Mouse (Mus musculus): ENCODE data around the gene Pef1. TPM values are rescaled to one million over a fixed set of nuclear protein-coding genes. Genes with fewer than 3 reads are reported as not detected.
A peak's percentile ranks its signal among the peaks of the same experiment; 100 is the strongest.

Pef1 gene
- polyA plus RNA-seq, 1 experiment from 2014 or later, result 71.4 TPM

GRCm38 (mm10) chr4:130074761-130075515, 27.4 kb upstream of the Pef1 start:
- peaks cover 11% of the 10 kb centered on the region for H3K4me1 ChIP-seq
- H3K27me3 ChIP-seq (ENCODE audit: low read depth, poor library complexity, severe bottlenecking), result peaks cover 44% of the 10 kb centered on the region
- H3K27ac ChIP-seq, result no peak overlapping the region
- 76% methylated on average over 17 of the region's 17 CpGs for WGBS
- no peaks in the 10 kb centered on the region for H3K36me3 ChIP-seq
- no peak overlapping the region for H3K4me3 ChIP-seq
- DNase-seq (ENCODE audit: low spot score), result no peak
- H3K9me3 ChIP-seq (replicated peaks), result no peaks in the 10 kb centered on the region

- Histone ChIP-seq H3K4me3 (no peak overlapping the region), H3K9me3 (replicated peaks) (no peaks in the 10 kb centered on the region), H3K4me1 (peaks cover 14% of the 10 kb centered on the region), H3K36me3 (no peaks in the 10 kb centered on the region), H3K27me3 (ENCODE audit: low read depth, poor library complexity, severe bottlenecking) (peaks cover 63% of the 10 kb centered on the region), H3K27ac (no peak overlapping the region)
- WGBS, result 60% methylated on average over 8 of the region's 8 CpGs
- no peak for DNase-seq (ENCODE audit: low spot score)
These were observed 25.5 kb upstream of the Pef1 start for GRCm38 (mm10) chr4:130076856-130077255.

GRCm38 (mm10) chr4:130078816-130079485, 23.4 kb upstream of the Pef1 start:
- H3K27me3 ChIP-seq (ENCODE audit: low read depth, poor library complexity, severe bottlenecking), result peaks cover 80% of the 10 kb centered on the region

GRCm38 (mm10) chr4:130079521-130079920, 22.8 kb upstream of the Pef1 start:
- Histone ChIP-seq H3K27me3 (ENCODE audit: low read depth, poor library complexity, severe bottlenecking) (peaks cover 85% of the 10 kb centered on the region), H3K36me3 (no peaks in the 10 kb centered on the region), H3K4me3 (no peak overlapping the region), H3K27ac (no peak overlapping the region), H3K9me3 (replicated peaks) (no peaks in the 10 kb centered on the region), H3K4me1 (peaks cover 25% of the 10 kb centered on the region)
- 57% methylated on average over 3 of the region's 3 CpGs for WGBS
- DNase-seq (ENCODE audit: low spot score), result no peak

More at GRCm38 (mm10) chr4:130078816-130079485, 23.4 kb upstream of the Pef1 start:
- no peak overlapping the region for H3K4me3 ChIP-seq
- no peaks in the 10 kb centered on the region for H3K9me3 ChIP-seq (replicated peaks)
- 0 out of 2 replicates have a peak overlapping the region, but pooled peaks have one; percentile 17 for H3K27ac ChIP-seq
- no peak for DNase-seq (ENCODE audit: low spot score)
- 56% methylated on average over 17 of the region's 17 CpGs for WGBS
- H3K36me3 ChIP-seq, result no peaks in the 10 kb centered on the region
- peaks cover 20% of the 10 kb centered on the region for H3K4me1 ChIP-seq

- DNase-seq (ENCODE audit: low spot score), result no peak
- no peak overlapping the region for H3K27ac ChIP-seq
- H3K9me3 ChIP-seq (replicated peaks), result no peaks in the 10 kb centered on the region
- peaks cover 91% of the 10 kb centered on the region for H3K27me3 ChIP-seq (ENCODE audit: low read depth, poor library complexity, severe bottlenecking)
- H3K4me1 ChIP-seq, result peaks cover 27% of the 10 kb centered on the region
- 77% methylated on average over 19 of the region's 19 CpGs for WGBS
- H3K36me3 ChIP-seq, result no peaks in the 10 kb centered on the region
- H3K4me3 ChIP-seq, result no peak overlapping the region
These were observed 20.8 kb upstream of the Pef1 start for GRCm38 (mm10) chr4:130081345-130082190.

- H3K27me3 ChIP-seq (ENCODE audit: low read depth, poor library complexity, severe bottlenecking), result peaks cover 88% of the 10 kb centered on the region
- 45% methylated on average over 9 of the region's 9 CpGs for WGBS
- no peaks in the 10 kb centered on the region for H3K36me3 ChIP-seq
- no peak for DNase-seq (ENCODE audit: low spot score)
- H3K4me1 ChIP-seq, result peaks cover 27% of the 10 kb centered on the region
- no peak overlapping the region for H3K27ac ChIP-seq
- no peaks in the 10 kb centered on the region for H3K9me3 ChIP-seq (replicated peaks)
- no peak overlapping the region for H3K4me3 ChIP-seq
These were observed 20.1 kb upstream of the Pef1 start for GRCm38 (mm10) chr4:130082211-130082610.

GRCm38 (mm10) chr4:130084331-130084945, 17.9 kb upstream of the Pef1 start:
- no peak overlapping the region for H3K27ac ChIP-seq
- no peak for DNase-seq (ENCODE audit: low spot score)
- H3K4me1 ChIP-seq, result peaks cover 21% of the 10 kb centered on the region
- H3K27me3 ChIP-seq (ENCODE audit: low read depth, poor library complexity, severe bottlenecking), result peaks cover 82% of the 10 kb centered on the region
- no peaks in the 10 kb centered on the region for H3K36me3 ChIP-seq
- no peak overlapping the region for H3K4me3 ChIP-seq
- H3K9me3 ChIP-seq (replicated peaks), result no peaks in the 10 kb centered on the region
- 51% methylated on average over 7 of the region's 7 CpGs for WGBS

- 72% methylated on average over 12 of the region's 12 CpGs for WGBS
- no peaks in the 10 kb centered on the region for H3K36me3 ChIP-seq
- DNase-seq (ENCODE audit: low spot score), result no peak
- H3K4me1 ChIP-seq, result peaks cover 21% of the 10 kb centered on the region
- H3K4me3 ChIP-seq, result no peak overlapping the region
- no peak overlapping the region for H3K27ac ChIP-seq
- H3K27me3 ChIP-seq (ENCODE audit: low read depth, poor library complexity, severe bottlenecking), result peaks cover 78% of the 10 kb centered on the region
- H3K9me3 ChIP-seq (replicated peaks), result no peaks in the 10 kb centered on the region
These were observed 17.0 kb upstream of the Pef1 start for GRCm38 (mm10) chr4:130085246-130085820.

GRCm38 (mm10) chr4:130087293-130087692, 15.1 kb upstream of the Pef1 start:
- H3K4me1 ChIP-seq, result peaks cover 13% of the 10 kb centered on the region
- 11% methylated on average over 7 of the region's 7 CpGs for WGBS
- H3K27me3 ChIP-seq (ENCODE audit: low read depth, poor library complexity, severe bottlenecking), result peaks cover 68% of the 10 kb centered on the region
- peak; percentile 97 for DNase-seq (ENCODE audit: low spot score)
- H3K9me3 ChIP-seq (replicated peaks), result no peaks in the 10 kb centered on the region
- no peak overlapping the region for H3K27ac ChIP-seq
- H3K36me3 ChIP-seq, result no peaks in the 10 kb centered on the region
- no peak overlapping the region for H3K4me3 ChIP-seq

GRCm38 (mm10) chr4:130095137-130095536, 7.2 kb upstream of the Pef1 start:
- no peaks in the 10 kb centered on the region for H3K4me1 ChIP-seq
- no peaks in the 10 kb centered on the region for H3K36me3 ChIP-seq
- H3K4me3 ChIP-seq, result no peak overlapping the region
- peaks cover 40% of the 10 kb centered on the region for H3K27me3 ChIP-seq (ENCODE audit: low read depth, poor library complexity, severe bottlenecking)
- no peak overlapping the region for H3K27ac ChIP-seq
- no peaks in the 10 kb centered on the region for H3K9me3 ChIP-seq (replicated peaks)
- DNase-seq (ENCODE audit: low spot score), result no peak
- WGBS, result 63% methylated on average over 3 of the region's 3 CpGs

GRCm38 (mm10) chr4:130101183-130101582, 1.2 kb upstream of the Pef1 start:
- WGBS, result 60% methylated on average over 8 of the region's 8 CpGs

GRCm38 (mm10) chr4:130103632-130104031, 1.3 kb downstream of the Pef1 start:
- WGBS, result 80% methylated on average over 12 of the region's 12 CpGs
- no peak for DNase-seq (ENCODE audit: low spot score)
- Histone ChIP-seq H3K27me3 (ENCODE audit: low read depth, poor library complexity, severe bottlenecking) (peaks cover 9% of the 10 kb centered on the region; the same call in 1 of the 2 replicates), H3K9me3 (replicated peaks) (peaks cover 2% of the 10 kb centered on the region; the same call in 1 of the 2 replicates), H3K36me3 (no peaks in the 10 kb centered on the region), H3K4me1 (peaks cover 13% of the 10 kb centered on the region), H3K27ac (no peak overlapping the region), H3K4me3 (no peak overlapping the region)

More at GRCm38 (mm10) chr4:130101183-130101582, 1.2 kb upstream of the Pef1 start:
- no peak for DNase-seq (ENCODE audit: low spot score)
- Histone ChIP-seq H3K9me3 (replicated peaks) (peaks cover 2% of the 10 kb centered on the region; the same call in 1 of the 2 replicates), H3K27me3 (ENCODE audit: low read depth, poor library complexity, severe bottlenecking) (peaks cover 9% of the 10 kb centered on the region; the same call in 1 of the 2 replicates), H3K4me1 (peaks cover 4% of the 10 kb centered on the region; the same call in 1 of the 2 replicates), H3K36me3 (no peaks in the 10 kb centered on the region), H3K4me3 (no peak overlapping the region), H3K27ac (no peak overlapping the region)
